ENCODE assay signal across 8 mouse cellular contexts in the genomic region with DNA sequence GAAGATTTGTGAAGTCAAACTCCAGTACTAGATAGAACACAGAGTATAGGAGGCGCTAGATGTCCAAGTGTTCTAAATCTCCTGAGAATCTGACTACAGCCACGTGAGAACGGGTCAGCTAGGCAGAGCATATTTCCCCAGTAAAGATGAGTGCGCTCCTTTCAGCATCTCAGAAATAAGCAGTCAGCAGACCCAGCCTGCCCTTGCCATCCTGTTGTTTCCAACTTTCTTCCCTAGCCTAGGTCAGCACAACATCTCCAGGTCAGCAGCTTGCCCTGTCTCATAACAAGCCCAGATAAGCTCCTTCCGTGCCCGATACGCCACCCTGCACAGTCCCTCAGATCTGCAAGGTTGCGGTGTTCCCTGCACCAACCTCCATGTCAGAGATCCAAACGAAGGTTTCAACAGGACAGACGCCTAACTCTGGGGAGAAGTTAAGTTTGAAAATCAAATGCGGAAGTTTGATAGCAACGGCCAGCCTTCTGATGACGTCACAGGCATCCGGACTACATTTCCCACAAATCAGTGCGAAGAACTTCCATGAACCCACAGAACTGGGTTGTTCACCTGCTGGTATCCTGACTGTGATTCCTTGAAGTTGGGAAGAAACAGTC. TPM values are rescaled to one million over a fixed set of nuclear protein-coding genes. Genes with fewer than 3 reads are reported as not detected.
DNase-seq lines count a peak whose midpoint lies in the region; ATAC-seq lines count a peak whose summit lies in the region.

A gene (minus strand): TSS at position 406 of the 614 bp plus-strand sequence.
A gene (minus strand): TSS at position 475 of the 614 bp plus-strand sequence.

- H3K4me3 ChIP-seq in brown adipose tissue, adult 24 weeks (ENCODE audit: insufficient read depth, low read depth, low read length), result peak within 1 kb of the TSS; percentile 96
- peak within 1 kb of the TSS; percentile 71 for H3K4me3 ChIP-seq in heart, embryonic 13.5 days
- peak within 1 kb of the TSS; percentile 86 for H3K4me3 ChIP-seq in liver, embryonic 12.5 days
- peak within 1 kb of the TSS; percentile 79 for H3K4me3 ChIP-seq in stomach, embryonic 15.5 days (replicated peaks)

- H3K27me3 ChIP-seq in heart, embryonic 13.5 days (replicated peaks), result no peaks in the 10 kb centered on the region
- H3K27me3 ChIP-seq in liver, embryonic 12.5 days (replicated peaks), result no peaks in the 10 kb centered on the region
- no peaks in the 10 kb centered on the region for H3K27me3 ChIP-seq in stomach, embryonic 15.5 days (replicated peaks)

- under 1% methylated on average over 15 of the region's 15 CpGs for WGBS in heart, embryonic 13.5 days
- WGBS in liver, embryonic 12.5 days (ENCODE audit: insufficient replicate concordance), result under 1% methylated on average over 15 of the region's 15 CpGs
- under 1% methylated on average over 15 of the region's 15 CpGs for WGBS in stomach, embryonic 15.5 days

- peak within 1 kb of the TSS; percentile 84 for H3K9ac ChIP-seq in heart, embryonic 13.5 days
- peak within 1 kb of the TSS; percentile 78 for H3K9ac ChIP-seq in liver, embryonic 12.5 days
- peak within 1 kb of the TSS; percentile 73 for H3K9ac ChIP-seq in stomach, embryonic 15.5 days

- peak; percentile 93 for DNase-seq in CD4-positive, CD25-positive, alpha-beta regulatory T cell, adult 2 months (ENCODE audit: low read depth, low spot score)
- DNase-seq in fat pad, adult 2 months (ENCODE audit: extremely low read depth, low read depth, low spot score), result peak; percentile 54
- peak; percentile 93 for DNase-seq in kidney, postnatal 10 days
- peak; percentile 87 for DNase-seq in natural killer cell, adult 2 months (ENCODE audit: low spot score in 2 of 2)

- H3K36me3 ChIP-seq in heart, embryonic 13.5 days, result no peaks in the 10 kb centered on the region
- H3K36me3 ChIP-seq in liver, embryonic 12.5 days, result no peaks in the 10 kb centered on the region
- no peaks in the 10 kb centered on the region for H3K36me3 ChIP-seq in stomach, embryonic 15.5 days

- peak within 1 kb of the TSS; percentile 72 for H3K4me2 ChIP-seq in heart, embryonic 13.5 days
- H3K4me2 ChIP-seq in liver, embryonic 12.5 days, result peak within 1 kb of the TSS; percentile 70
- H3K4me2 ChIP-seq in stomach, embryonic 15.5 days, result peak within 1 kb of the TSS; percentile 60

- peak; percentile 76 for ATAC-seq in heart, embryonic 13.5 days (ENCODE audit: extremely low read depth, insufficient number of reproducible peaks, low FRiP score, low TSS enrichment)
- ATAC-seq in liver, embryonic 12.5 days, result peak; percentile 87
- peak; percentile 87 for ATAC-seq in stomach, embryonic 15.5 days (ENCODE audit: insufficient read depth, low FRiP score, low read depth)

- peak within 1 kb of the TSS; percentile 87 for H3K27ac ChIP-seq in brown adipose tissue, adult 24 weeks (replicated peaks; ENCODE audit: low read depth, low read length)
- H3K27ac ChIP-seq in heart, embryonic 13.5 days (replicated peaks), result peak within 1 kb of the TSS; percentile 55; the same call in 1 of the 2 replicates
- H3K27ac ChIP-seq in liver, embryonic 12.5 days, result peak within 1 kb of the TSS; percentile 80
- H3K27ac ChIP-seq in stomach, embryonic 15.5 days, result peak within 1 kb of the TSS; percentile 71

- no peaks in the 10 kb centered on the region for H3K4me1 ChIP-seq in brown adipose tissue, adult 24 weeks (ENCODE audit: control insufficient read depth, insufficient read depth, insufficient read length, low read length)
- peaks cover 13% of the 10 kb centered on the region for H3K4me1 ChIP-seq in heart, embryonic 13.5 days
- H3K4me1 ChIP-seq in liver, embryonic 12.5 days, result peaks cover 15% of the 10 kb centered on the region
- H3K4me1 ChIP-seq in stomach, embryonic 15.5 days, result no peaks in the 10 kb centered on the region

- H3K9me3 ChIP-seq in heart, embryonic 13.5 days, result no peaks in the 10 kb centered on the region
- no peaks in the 10 kb centered on the region for H3K9me3 ChIP-seq in liver, embryonic 12.5 days (replicated peaks)
- H3K9me3 ChIP-seq in stomach, embryonic 15.5 days, result no peaks in the 10 kb centered on the region

RNA-seq across cellular contexts. Expression of the first gene that starts in this region (rescaled TPM):
- not detected in 2 replicates for polyA plus RNA-seq in brown adipose tissue, adult 24 weeks (2012; ENCODE audit: insufficient read depth, insufficient read length, missing spikeins)
- 0.39 and 0.49 TPM in 2 replicates for polyA plus RNA-seq in heart, embryonic 13.5 days (2015; fragmentation: Nextera tagmentation; extraction: Ambion mirVana)
- polyA plus RNA-seq in liver, embryonic 12.5 days (2016; fragmentation: Nextera tagmentation; extraction: Ambion mirVana), result 0.26 and 0.38 TPM in 2 replicates
- 0.52 and 0.64 TPM in 2 replicates for polyA plus RNA-seq in stomach, embryonic 15.5 days (2015; fragmentation: Nextera tagmentation; extraction: Ambion mirVana)

RNA-seq across cellular contexts. Expression of the second gene that starts in this region (rescaled TPM):
- polyA plus RNA-seq in brown adipose tissue, adult 24 weeks (2012; ENCODE audit: insufficient read depth, insufficient read length, missing spikeins), result 1.1 and 1.3 TPM in 2 replicates
- 0.56 and 0.69 TPM in 2 replicates for polyA plus RNA-seq in heart, embryonic 13.5 days (2015; fragmentation: Nextera tagmentation; extraction: Ambion mirVana)
- polyA plus RNA-seq in liver, embryonic 12.5 days (2016; fragmentation: Nextera tagmentation; extraction: Ambion mirVana), result 0.82 and 1.1 TPM in 2 replicates
- 1.0 and 1.1 TPM in 2 replicates for polyA plus RNA-seq in stomach, embryonic 15.5 days (2015; fragmentation: Nextera tagmentation; extraction: Ambion mirVana)

Comparison
In these comparisons a context has a peak if more than half of its experiments do, and no peak if none do; other contexts are left out.
1. Peak in every context shown above with its lines: DNase-seq, ATAC-seq, H3K4me3 ChIP-seq and H3K27ac ChIP-seq.
2. Peak in ATAC-seq, H3K4me3 ChIP-seq, H3K27ac ChIP-seq, H3K9ac ChIP-seq and H3K4me2 ChIP-seq in heart, embryonic 13.5 days; RNA of the genes that start here not detected or under 1 TPM.